Mouse (Mus musculus): ENCODE data around the gene Rbfox3.

DNA sequence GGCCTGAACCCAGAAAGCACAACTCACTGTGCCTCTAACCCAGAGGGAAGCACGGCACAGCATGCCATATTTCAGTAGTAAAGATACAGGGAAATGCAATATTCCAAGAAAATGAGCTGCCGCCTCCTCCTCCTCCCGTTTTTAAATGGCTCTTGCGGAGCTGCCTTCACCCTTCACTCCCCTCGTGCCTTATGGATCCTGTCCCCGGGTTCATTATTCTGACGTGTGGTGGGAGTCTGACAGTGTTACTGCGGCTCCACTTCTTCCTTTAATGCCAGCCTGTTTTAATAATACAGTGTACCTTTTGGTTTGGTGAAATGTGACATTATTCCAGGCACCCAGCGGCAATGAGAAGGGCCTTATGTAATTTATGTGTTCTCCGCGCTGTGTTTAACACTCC, 97.5 kb downstream of the Rbfox3 start:
- TF ChIP-seq USF1 (IDR thresholded peaks at IDR 0.05; ENCODE audit: low read depth) (no peak), MYOD1 (IDR thresholded peaks at IDR 0.05; ENCODE audit: control insufficient read depth in 1 of 3, insufficient read length in 2 of 3, low read depth in 2 of 3) (no peak)

All from myocyte (in vitro differentiated cells).